16 mouse cellular contexts compared by ENCODE assay signal in the genomic region with DNA sequence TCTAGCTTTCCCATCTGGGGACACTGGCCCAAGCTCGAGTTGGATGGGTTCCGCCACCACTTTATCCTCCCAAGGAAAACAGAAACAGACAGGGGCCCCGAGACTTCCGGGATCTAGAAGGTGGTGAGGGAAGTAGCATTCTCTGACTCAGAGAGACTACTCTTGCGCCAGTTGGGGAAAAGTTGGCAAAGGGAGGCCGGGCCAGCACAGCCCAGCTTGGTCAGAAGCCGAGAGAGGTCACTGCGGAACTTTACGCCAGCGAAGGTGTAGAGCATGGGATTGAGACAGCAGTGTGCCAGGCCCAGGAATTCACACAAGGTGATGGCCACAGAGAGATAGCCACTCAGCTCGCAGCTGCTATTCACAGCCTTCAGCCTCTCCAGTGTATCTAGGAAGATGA. TPM values are rescaled to one million over a fixed set of nuclear protein-coding genes. Genes with fewer than 3 reads are reported as not detected.
DNase-seq lines count a peak whose midpoint lies in the region; ATAC-seq and TF ChIP-seq lines count a peak whose summit lies in the region.
"Had no signal": no experiment of that assay in that cellular context is flagged by ENCODE, and none has a peak within 500 bp of the region (broad histone marks: within the 10 kb centered on the region; RNA-seq: fewer than 3 reads in every experiment).

No protein-coding gene starts in this region.

- WGBS in cerebellum, adult 2 months: 88% methylated on average over 11 of the region's 11 CpGs
- WGBS in lung, postnatal 0 days: 78% methylated on average over 11 of the region's 11 CpGs
- 82% methylated on average over 11 of the region's 11 CpGs for WGBS in embryonic facial prominence, embryonic 15.5 days
- 92% methylated on average over 11 of the region's 11 CpGs for whole genome bisulfite sequencing in hindbrain, embryonic 11.5 days

- no peak for TF ChIP-seq POLR2A in cerebellum, adult 2 months (IDR thresholded peaks at IDR 0.05; ENCODE audit: borderline replicate concordance, insufficient read depth, low read length)

- no peak for TF ChIP-seq CTCF in cerebellum, adult 2 months (IDR thresholded peaks at IDR 0.05; ENCODE audit: borderline replicate concordance, insufficient read depth, low read depth, low read length)
- TF ChIP-seq CTCF in lung, postnatal 0 days (IDR thresholded peaks at IDR 0.05): no peak

- peak; percentile 20 for DNase-seq in cerebellum, adult 9-10 months
- no peak for DNase-seq in cerebellum, adult 2 months
- peak; percentile 26 for DNase-seq in kidney, adult 11 months
- DNase-seq in kidney, postnatal 36 days: no peak
- DNase-seq in lung, postnatal 0 days (ENCODE audit: low spot score): no peak
- no peak for DNase-seq in lung, postnatal 25 days (ENCODE audit: low spot score)
- no peak for DNase-seq in hindbrain, embryonic 11.5 days (ENCODE audit: low spot score)
- DNase-seq: adrenal gland, postnatal 25 days; cerebellum, adult 11 months; liver; retina, postnatal 1 day had no signal

- no peak overlapping the region for H3K4me3 ChIP-seq in cerebellum, adult 2 months (replicated peaks; ENCODE audit: insufficient read depth, low read depth, low read length)
- no peak overlapping the region for H3K4me3 ChIP-seq in lung, postnatal 0 days (ENCODE audit: low read depth, low read length)
- H3K4me3 ChIP-seq in embryonic facial prominence, embryonic 15.5 days (replicated peaks): no peak overlapping the region
- H3K4me3 ChIP-seq in hindbrain, embryonic 11.5 days (ENCODE audit: low read depth, low read length): no peak overlapping the region
- H3K4me3 ChIP-seq: forebrain, embryonic 12.5 days; heart, embryonic 10.5 days; midbrain, embryonic 10.5 days; neural tube, embryonic 15.5 days had no signal

- no peaks in the 10 kb centered on the region for H3K9me3 ChIP-seq in lung, postnatal 0 days (ENCODE audit: low read length)
- H3K9me3 ChIP-seq in embryonic facial prominence, embryonic 15.5 days (replicated peaks): no peaks in the 10 kb centered on the region
- H3K9me3 ChIP-seq in hindbrain, embryonic 11.5 days (ENCODE audit: control insufficient read depth, low read length): no peaks in the 10 kb centered on the region
- H3K9me3 ChIP-seq: forebrain, embryonic 12.5 days; heart, embryonic 10.5 days; midbrain, embryonic 10.5 days; neural tube, embryonic 15.5 days had no signal

- no peaks in the 10 kb centered on the region for H3K27me3 ChIP-seq in cerebellum, adult 2 months (ENCODE audit: control insufficient read depth, insufficient read depth, low read length)
- no peaks in the 10 kb centered on the region for H3K27me3 ChIP-seq in lung, postnatal 0 days (replicated peaks; ENCODE audit: insufficient read depth, low read length)
- H3K27me3 ChIP-seq in embryonic facial prominence, embryonic 15.5 days: no peaks in the 10 kb centered on the region
- H3K27me3 ChIP-seq in hindbrain, embryonic 11.5 days (ENCODE audit: control insufficient read depth, insufficient read depth, low read length): no peaks in the 10 kb centered on the region

- H3K9ac ChIP-seq in lung, postnatal 0 days (replicated peaks; ENCODE audit: low read depth): no peak overlapping the region
- H3K9ac ChIP-seq in embryonic facial prominence, embryonic 15.5 days: no peak overlapping the region
- no peak overlapping the region for H3K9ac ChIP-seq in hindbrain, embryonic 11.5 days (ENCODE audit: low read depth, low read length)
- H3K9ac ChIP-seq: forebrain, embryonic 12.5 days; neural tube, embryonic 15.5 days had no signal

- no peak for TF ChIP-seq EP300 in lung, postnatal 0 days (IDR thresholded peaks at IDR 0.05)

- H3K27ac ChIP-seq in cerebellum, adult 2 months (ENCODE audit: insufficient read depth, low read length): no peak overlapping the region
- H3K27ac ChIP-seq in lung, postnatal 0 days (ENCODE audit: low read length): 0 out of 2 replicates have a peak overlapping the region, but pooled peaks have one; percentile 27
- H3K27ac ChIP-seq in embryonic facial prominence, embryonic 15.5 days (replicated peaks): peak overlapping the region; percentile 68
- no peak overlapping the region for H3K27ac ChIP-seq in hindbrain, embryonic 11.5 days (ENCODE audit: low read depth, low read length)
- H3K27ac ChIP-seq: forebrain, embryonic 12.5 days; heart, embryonic 10.5 days; midbrain, embryonic 10.5 days; neural tube, embryonic 15.5 days had no signal

- H3K4me2 ChIP-seq in lung, postnatal 0 days (replicated peaks; ENCODE audit: low read depth, low read length): no peak overlapping the region
- H3K4me2 ChIP-seq in embryonic facial prominence, embryonic 15.5 days (replicated peaks): no peak overlapping the region
- H3K4me2 ChIP-seq in hindbrain, embryonic 11.5 days (replicated peaks; ENCODE audit: low read depth, low read length): no peak overlapping the region
- H3K4me2 ChIP-seq: forebrain, embryonic 12.5 days; neural tube, embryonic 15.5 days had no signal

- peaks cover 9% of the 10 kb centered on the region; the same call in 1 of the 2 replicates for H3K36me3 ChIP-seq in lung, postnatal 0 days (ENCODE audit: insufficient read depth, low read length)
- H3K36me3 ChIP-seq in embryonic facial prominence, embryonic 15.5 days: peaks cover 12% of the 10 kb centered on the region
- H3K36me3 ChIP-seq in hindbrain, embryonic 11.5 days (ENCODE audit: control insufficient read depth, insufficient read depth, low read length): no peaks in the 10 kb centered on the region

- no peak for ATAC-seq in lung, postnatal 0 days
- no peak for ATAC-seq in embryonic facial prominence, embryonic 15.5 days (ENCODE audit: insufficient number of reproducible peaks, low FRiP score, low TSS enrichment, low read depth)
- ATAC-seq in hindbrain, embryonic 11.5 days (ENCODE audit: low FRiP score): no peak

- H3K4me1 ChIP-seq in cerebellum, adult 2 months (ENCODE audit: control insufficient read depth, insufficient read depth, low read length): peaks cover 41% of the 10 kb centered on the region
- H3K4me1 ChIP-seq in lung, postnatal 0 days (ENCODE audit: insufficient read depth, low read depth, low read length): peaks cover 26% of the 10 kb centered on the region; the same call in 1 of the 2 replicates
- peaks cover 53% of the 10 kb centered on the region for H3K4me1 ChIP-seq in embryonic facial prominence, embryonic 15.5 days
- 0 out of 2 replicates have a peak, but pooled peaks cover 3% of the 10 kb centered on the region for H3K4me1 ChIP-seq in hindbrain, embryonic 11.5 days (replicated peaks; ENCODE audit: control insufficient read depth, insufficient read depth, low read length)

RNA-seq across cellular contexts. Expression of a gene that starts 30.5 kb away (rescaled TPM):
- 22.0 and 22.3 TPM in 2 replicates for polyA plus RNA-seq in cerebellum, adult 2 months (2012; rRNA removed)
- 10.7 and 12.3 TPM in 2 replicates for polyA plus RNA-seq in lung, postnatal 0 days (2015; fragmentation: Nextera tagmentation; extraction: Ambion mirVana)
- 21.2 and 21.8 TPM in 2 replicates for polyA plus RNA-seq in embryonic facial prominence, embryonic 15.5 days (2015; fragmentation: Nextera tagmentation; extraction: Ambion mirVana)
- polyA plus RNA-seq in hindbrain, embryonic 11.5 days (2014; fragmentation: Nextera tagmentation; extraction: Ambion mirVana): 8.6 and 10.1 TPM in 2 replicates

RNA-seq across cellular contexts. Expression of a gene that starts 48.6 kb away (rescaled TPM):
- 0.08 and 0.20 TPM in 2 replicates for polyA plus RNA-seq in cerebellum, adult 2 months (2012; rRNA removed)
- polyA plus RNA-seq in lung, postnatal 0 days (2015; fragmentation: Nextera tagmentation; extraction: Ambion mirVana): 0.17 TPM in 2 replicates
- 0.29 and 0.49 TPM in 2 replicates for polyA plus RNA-seq in embryonic facial prominence, embryonic 15.5 days (2015; fragmentation: Nextera tagmentation; extraction: Ambion mirVana)
- polyA plus RNA-seq in hindbrain, embryonic 11.5 days (2014; fragmentation: Nextera tagmentation; extraction: Ambion mirVana): 0.11 and 0.48 TPM in 2 replicates
- polyA plus RNA-seq: heart, embryonic 10.5 days; midbrain, embryonic 10.5 days; neural tube, embryonic 15.5 days had no signal

RNA-seq across cellular contexts. Expression of a gene that starts 58.3 kb away (rescaled TPM):
- 0.13 TPM in 1 of 2 replicates, not detected in the other for polyA plus RNA-seq in cerebellum, adult 2 months (2012; rRNA removed)
- 2.2 and 2.3 TPM in 2 replicates for polyA plus RNA-seq in lung, postnatal 0 days (2015; fragmentation: Nextera tagmentation; extraction: Ambion mirVana)
- polyA plus RNA-seq in embryonic facial prominence, embryonic 15.5 days (2015; fragmentation: Nextera tagmentation; extraction: Ambion mirVana): 2.1 and 3.3 TPM in 2 replicates
- 0.83 TPM in 1 of 2 replicates, not detected in the other for polyA plus RNA-seq in hindbrain, embryonic 11.5 days (2014; fragmentation: Nextera tagmentation; extraction: Ambion mirVana)
- polyA plus RNA-seq: heart, embryonic 10.5 days; midbrain, embryonic 10.5 days; neural tube, embryonic 15.5 days had no signal

Comparison
In these comparisons a context has a peak if more than half of its experiments do, and no peak if none do; other contexts are left out.
1. DNase-seq: peak in cerebellum, adult 9-10 months (single experiment) and kidney, adult 11 months (single experiment); none in cerebellum, adult 2 months (0 of 2), kidney, postnatal 36 days (0 of 2), lung, postnatal 0 days (single experiment), lung, postnatal 25 days (single experiment) and hindbrain, embryonic 11.5 days (single experiment).
2. H3K27ac ChIP-seq: peak in lung, postnatal 0 days (single experiment) and embryonic facial prominence, embryonic 15.5 days (single experiment); none in cerebellum, adult 2 months (single experiment) and hindbrain, embryonic 11.5 days (single experiment).